Mouse (Mus musculus) lung, postnatal 0 days (tissue): Measurements from ENCODE around the gene Lama4. TPM values are rescaled to one million over a fixed set of nuclear protein-coding genes. Genes with fewer than 3 reads are reported as not detected.

ENCODE experiments used
- ATAC-seq: fragments of 200-750 bp; cut with Nextera tagmentation; 2 replicates; pipeline ENCODE4 v1.8.0; 2017; ENCODE audit warnings: moderate library complexity
- DNase-seq: peaks from one replicate; pipeline ENCODE4 v3.0.0-alpha.2; 2016; ENCODE audit warnings: low spot score
- H3K27ac ChIP-seq: fragments of 300-500 bp; sonication (generic); 2 replicates; pipeline ENCODE4 v1.5.1; 2014; ENCODE audit warnings: antibody characterized with exemption, mild to moderate bottlenecking, low read length, mixed read lengths
- H3K27me3 ChIP-seq: fragments of 300-500 bp; sonication (generic); replicated peaks from 2 replicates; pipeline ENCODE4 v1.6.1; 2014; ENCODE audit warnings: low read length, mixed read lengths; ENCODE audit not compliant: insufficient read depth
- H3K36me3 ChIP-seq: fragments of 300-500 bp; sonication (generic); 2 replicates; pipeline ENCODE4 v1.6.1; 2014; ENCODE audit warnings: low read length, mixed read lengths; ENCODE audit not compliant: insufficient read depth
- H3K4me1 ChIP-seq: fragments of 300-500 bp; sonication (generic); 2 replicates; pipeline ENCODE4 v1.6.1; 2014; ENCODE audit warnings: antibody characterized with exemption, low read depth, low read length, mixed read lengths; ENCODE audit not compliant: insufficient read depth
- H3K4me2 ChIP-seq: fragments of 300-500 bp; sonication (generic); replicated peaks from 2 replicates; pipeline ENCODE4 v1.6.1; 2014; ENCODE audit warnings: low read depth, mild to moderate bottlenecking, low read length, moderate library complexity, mixed read lengths
- H3K4me3 ChIP-seq: fragments of 300-500 bp; sonication (generic); 2 replicates; pipeline ENCODE4 v1.5.1; 2014; ENCODE audit warnings: low read depth, low read length
- H3K9ac ChIP-seq: fragments of 300-500 bp; sonication (generic); replicated peaks from 2 replicates; pipeline ENCODE4 v1.6.1; 2014; ENCODE audit warnings: low read depth, mild to moderate bottlenecking
- H3K9me3 ChIP-seq: fragments of 300-500 bp; sonication (generic); 2 replicates; pipeline ENCODE4 v1.6.1; 2016; ENCODE audit warnings: low read length, mixed read lengths
- CTCF ChIP-seq: IDR thresholded peaks from 2 replicates; pipeline ENCODE4 v1.5.1; 2016; ENCODE audit warnings: antibody characterized with exemption, mild to moderate bottlenecking
- EP300 ChIP-seq: IDR thresholded peaks from 2 replicates; pipeline ENCODE4 v1.6.1; 2016; ENCODE audit warnings: antibody characterized with exemption, mild to moderate bottlenecking, control low read depth
- WGBS: fragments of 180-500 bp; shearing (Covaris S2); extraction: QIAGEN DNeasy Blood & Tissue Kit; methylation state at CpG from one replicate; pipeline ENCODE4 v1.1.7; 2014; 5-methylcytosine and 5-hydroxymethylcytosine counted together
- polyA plus RNA-seq: library from polyadenylated mRNA; unstranded; fragments of >200 nt; fragmentation: Nextera tagmentation; extraction: Ambion mirVana; gene quantifications from 2 replicates; pipeline ENCODE4 v1.2.1, GENCODE M21; 2015

The Lama4 gene
- polyA plus RNA-seq, 1 experiment from 2014 or later, result 73.6 TPM

- TF ChIP-seq EP300 (no peak), CTCF (peak; percentile 61)
- Histone ChIP-seq H3K36me3 (no peaks in the 10 kb centered on the region; the same call in 1 of the 2 replicates), H3K9ac (no peak overlapping the region), H3K27ac (no peak overlapping the region), H3K4me2 (no peak overlapping the region), H3K27me3 (no peaks in the 10 kb centered on the region), H3K9me3 (no peaks in the 10 kb centered on the region), H3K4me1 (no peaks in the 10 kb centered on the region), H3K4me3 (no peak overlapping the region)
- 48% methylated on average over 4 of the region's 4 CpGs for WGBS
- ATAC-seq, result no peak
- peak; percentile 75 for DNase-seq
These were observed 74.2 kb downstream of the Lama4 start for GRCm38 (mm10) chr10:39039564-39039963.

- H3K36me3 ChIP-seq, result no peaks in the 10 kb centered on the region; the same call in 1 of the 2 replicates
- 51% methylated on average over 5 of the region's 5 CpGs for whole genome bisulfite sequencing
- no peak overlapping the region for H3K4me3 ChIP-seq
- no peaks in the 10 kb centered on the region for H3K9me3 ChIP-seq
- H3K4me1 ChIP-seq, result no peaks in the 10 kb centered on the region
- no peak overlapping the region for H3K4me2 ChIP-seq
- no peak overlapping the region for H3K27ac ChIP-seq
- no peak overlapping the region for H3K9ac ChIP-seq
- ATAC-seq, result no peak
- TF ChIP-seq CTCF (no peak), EP300 (no peak)
- peak; percentile 31 for DNase-seq
- H3K27me3 ChIP-seq, result no peaks in the 10 kb centered on the region
These were observed 74.7 kb downstream of the Lama4 start for GRCm38 (mm10) chr10:39040026-39040425.

- Histone ChIP-seq H3K9me3 (no peaks in the 10 kb centered on the region), H3K27ac (no peak overlapping the region), H3K4me1 (no peaks in the 10 kb centered on the region), H3K36me3 (no peaks in the 10 kb centered on the region; the same call in 1 of the 2 replicates), H3K4me2 (no peak overlapping the region), H3K4me3 (no peak overlapping the region), H3K9ac (no peak overlapping the region), H3K27me3 (no peaks in the 10 kb centered on the region)
- no peak for ATAC-seq
- 42% methylated on average over 3 of the region's 3 CpGs for WGBS
- DNase-seq, result no peak
- no peak for TF ChIP-seq CTCF
- TF ChIP-seq EP300, result no peak
These were observed 79.2 kb downstream of the Lama4 start for GRCm38 (mm10) chr10:39044476-39044995.

GRCm38 (mm10) chr10:39045111-39045510 is 79.8 kb downstream of the Lama4 start:
- no peaks in the 10 kb centered on the region for H3K4me1 ChIP-seq
- H3K27ac ChIP-seq, result no peak overlapping the region
- H3K4me3 ChIP-seq, result no peak overlapping the region
- TF ChIP-seq CTCF, result no peak
- no peak for TF ChIP-seq EP300
- no peaks in the 10 kb centered on the region for H3K9me3 ChIP-seq
- H3K36me3 ChIP-seq, result no peaks in the 10 kb centered on the region; the same call in 1 of the 2 replicates
- H3K27me3 ChIP-seq, result no peaks in the 10 kb centered on the region
- 83% methylated on average over 1 of the region's 1 CpGs for WGBS
- no peak for DNase-seq
- no peak overlapping the region for H3K4me2 ChIP-seq
- ATAC-seq, result no peak
- no peak overlapping the region for H3K9ac ChIP-seq

GRCm38 (mm10) chr10:39047775-39048174 is 82.5 kb downstream of the Lama4 start:
- H3K27me3 ChIP-seq, result no peaks in the 10 kb centered on the region
- H3K4me3 ChIP-seq, result no peak overlapping the region
- H3K36me3 ChIP-seq, result peaks cover 11% of the 10 kb centered on the region; the same call in 1 of the 2 replicates
- no peak overlapping the region for H3K4me2 ChIP-seq
- DNase-seq, result no peak
- TF ChIP-seq EP300 (no peak), CTCF (no peak)
- no peaks in the 10 kb centered on the region for H3K4me1 ChIP-seq
- no peak for ATAC-seq
- 75% methylated on average over 10 of the region's 10 CpGs for WGBS
- H3K27ac ChIP-seq, result no peak overlapping the region
- H3K9me3 ChIP-seq, result no peaks in the 10 kb centered on the region
- H3K9ac ChIP-seq, result no peak overlapping the region

GRCm38 (mm10) chr10:39049581-39050294 is 84.4 kb downstream of the Lama4 start:
- no peak for TF ChIP-seq EP300
- TF ChIP-seq CTCF, result no peak
- Histone ChIP-seq H3K4me1 (no peaks in the 10 kb centered on the region), H3K27ac (no peak overlapping the region), H3K9me3 (no peaks in the 10 kb centered on the region), H3K9ac (no peak overlapping the region), H3K4me3 (no peak overlapping the region), H3K36me3 (peaks cover 12% of the 10 kb centered on the region), H3K27me3 (no peaks in the 10 kb centered on the region), H3K4me2 (no peak overlapping the region)
- WGBS, result 71% methylated on average over 8 of the region's 8 CpGs
- DNase-seq (no peak), ATAC-seq (no peak)
